Mouse (Mus musculus): ENCODE data around the gene Mapk3.
A peak's percentile ranks its signal among the peaks of the same experiment; 100 is the strongest.

DNA sequence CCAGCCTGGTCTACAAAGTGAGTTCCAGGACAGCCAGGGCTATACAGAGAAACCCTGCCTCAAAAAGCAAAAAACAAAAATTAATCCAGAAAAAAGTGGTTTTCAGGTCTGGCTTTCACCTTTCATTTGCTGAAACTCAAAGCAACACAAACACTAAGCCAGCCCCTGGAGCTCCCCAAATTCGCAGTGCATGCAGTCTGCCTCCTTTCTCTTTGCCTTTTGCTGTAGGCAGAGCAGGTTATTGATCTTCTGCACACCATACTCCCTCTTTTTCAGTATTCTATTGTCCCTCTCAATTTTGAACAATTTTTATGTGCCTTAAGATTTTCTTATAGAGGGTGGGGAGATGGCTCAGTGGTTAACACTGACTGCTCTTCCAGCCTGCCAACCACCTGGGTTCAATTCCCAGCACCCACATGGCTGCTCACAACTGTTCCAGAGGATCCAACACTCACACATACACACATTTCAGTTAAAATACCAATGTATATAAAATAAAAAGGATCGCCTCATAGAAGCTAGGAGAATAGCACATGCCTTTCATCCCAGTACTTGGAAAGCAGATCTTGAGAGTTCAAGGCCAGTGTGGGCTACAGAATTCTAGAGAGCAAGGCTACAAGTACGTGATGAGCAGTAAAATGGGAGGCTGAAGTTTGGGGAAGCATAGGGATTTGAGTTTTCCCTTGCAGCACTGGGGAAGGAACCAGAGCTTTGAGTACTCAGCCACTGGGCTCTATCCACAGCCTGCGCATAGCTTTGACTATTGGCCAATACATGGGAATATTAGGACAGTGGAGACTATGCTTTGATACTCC, 34.3 kb downstream of the Mapk3 start:
- no peak for TF ChIP-seq CTCF (IDR thresholded peaks at IDR 0.05; ENCODE audit: borderline replicate concordance, insufficient read depth, low read length)
- TF ChIP-seq POLR2A (IDR thresholded peaks at IDR 0.05; ENCODE audit: low read depth, low read length), result peak; percentile 28

Data from embryonic fibroblast, embryonic 13.5 days (primary cell).